Mouse (Mus musculus): ENCODE measurements around the gene Pde10a.

Pde10a gene

DNA sequence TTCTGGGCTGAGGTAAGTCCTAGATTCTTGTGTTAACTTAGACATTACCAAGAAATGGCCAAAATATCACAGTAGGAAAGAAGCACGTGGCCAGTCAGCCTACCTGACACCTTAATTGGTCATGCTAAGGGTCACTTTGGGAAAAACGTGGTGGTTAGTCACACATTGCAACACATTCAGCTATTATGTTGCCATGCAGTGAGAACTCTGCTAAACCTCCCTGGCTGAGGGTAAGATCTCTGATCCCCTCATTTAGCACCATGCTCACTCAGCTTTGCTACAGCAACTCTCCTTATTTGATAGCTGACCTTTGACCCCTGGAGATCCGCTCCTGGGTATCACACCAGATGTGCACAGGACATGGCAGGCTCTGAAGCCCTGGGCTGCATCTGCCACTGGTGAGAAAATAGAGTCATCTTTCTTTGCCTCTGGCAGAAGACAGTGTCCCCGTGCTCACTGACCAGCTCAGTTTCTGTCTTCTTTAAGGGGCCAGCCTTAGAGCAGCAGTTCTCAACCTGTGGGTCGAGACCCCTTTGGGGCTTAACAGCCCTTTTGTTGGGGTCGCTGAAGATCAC is 449.7 kb downstream of the Pde10a start:
- DNase-seq, result no peak

DNA sequence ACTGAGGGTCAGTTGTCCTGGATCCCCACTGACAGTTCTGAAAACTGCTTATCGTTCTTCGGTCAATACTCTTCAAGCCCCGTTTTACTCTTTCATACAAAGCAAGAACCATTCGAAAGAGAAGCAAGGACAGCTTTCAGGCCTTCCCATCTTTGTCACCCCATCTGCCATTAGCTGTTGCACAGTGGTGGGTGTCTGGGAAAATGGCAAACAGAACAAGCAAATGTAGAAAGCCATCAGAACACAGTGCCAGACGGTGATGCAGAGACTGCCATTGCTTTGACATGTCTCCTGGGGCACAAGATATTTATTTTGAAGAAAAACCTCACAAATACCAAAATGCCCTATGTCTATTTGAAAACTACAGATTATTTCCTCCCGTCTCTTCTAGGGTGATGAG is 451.6 kb downstream of the Pde10a start:
- no peak for DNase-seq

DNA sequence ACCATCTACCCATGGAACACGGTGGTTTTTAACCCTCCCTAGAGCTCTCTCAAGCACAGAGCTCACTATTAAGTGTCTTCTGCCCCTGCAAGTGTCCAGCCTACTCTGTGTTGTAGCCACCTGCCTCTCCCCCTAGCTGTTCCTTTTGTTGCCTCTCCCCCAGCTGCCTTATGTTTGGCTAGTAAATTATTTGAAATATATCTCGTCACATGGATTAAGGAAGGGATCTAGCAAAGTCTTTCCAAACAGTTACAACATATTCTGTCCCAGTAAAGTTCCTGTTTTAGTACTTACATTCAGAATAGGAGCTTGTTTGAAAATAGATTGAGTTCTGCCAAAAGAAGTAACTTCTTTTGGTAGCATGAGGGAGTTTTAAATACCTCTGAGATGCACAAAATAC is 452.1 kb downstream of the Pde10a start:
- no peak for DNase-seq

DNA sequence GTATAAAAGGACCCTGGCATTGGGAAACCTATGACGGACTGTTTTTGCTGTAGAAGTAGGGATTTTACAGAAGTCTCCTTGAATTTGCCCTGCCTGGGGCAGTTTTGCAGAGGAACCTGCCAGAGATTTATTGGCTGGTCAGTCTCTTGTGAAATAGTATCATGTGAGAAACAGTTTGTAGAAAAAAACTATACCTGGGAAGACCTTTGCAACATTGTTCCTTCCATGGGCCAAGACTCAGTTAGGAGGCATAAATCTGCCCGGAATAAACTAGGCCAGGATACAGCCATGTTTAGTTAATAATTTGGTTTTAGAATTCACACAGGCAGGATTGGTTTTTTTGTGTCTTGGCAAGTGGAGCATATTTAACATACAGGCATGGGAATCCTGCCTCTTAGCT is 458.4 kb downstream of the Pde10a start:
- no peak for DNase-seq

DNA sequence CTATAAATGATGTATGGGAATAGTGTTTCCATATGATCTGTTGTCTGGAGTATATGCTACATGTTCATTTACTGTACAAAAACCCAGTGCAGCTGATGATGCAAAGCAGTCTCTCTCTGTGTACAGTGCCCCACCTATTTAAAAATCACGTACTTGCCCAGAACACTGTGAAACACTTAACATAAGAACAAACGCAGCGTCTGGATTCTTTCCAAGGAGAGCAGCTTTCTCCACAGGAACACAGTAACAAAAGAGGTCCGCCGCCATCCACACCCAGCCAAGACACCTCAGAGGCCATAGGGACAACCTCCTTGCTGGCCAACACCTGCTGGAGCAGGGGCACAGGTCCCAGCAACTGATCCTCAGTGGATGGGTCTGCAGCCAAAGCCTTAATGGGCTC is 460.5 kb downstream of the Pde10a start:
- peak in 1 of 2 experiments; percentile 31 for DNase-seq

DNA sequence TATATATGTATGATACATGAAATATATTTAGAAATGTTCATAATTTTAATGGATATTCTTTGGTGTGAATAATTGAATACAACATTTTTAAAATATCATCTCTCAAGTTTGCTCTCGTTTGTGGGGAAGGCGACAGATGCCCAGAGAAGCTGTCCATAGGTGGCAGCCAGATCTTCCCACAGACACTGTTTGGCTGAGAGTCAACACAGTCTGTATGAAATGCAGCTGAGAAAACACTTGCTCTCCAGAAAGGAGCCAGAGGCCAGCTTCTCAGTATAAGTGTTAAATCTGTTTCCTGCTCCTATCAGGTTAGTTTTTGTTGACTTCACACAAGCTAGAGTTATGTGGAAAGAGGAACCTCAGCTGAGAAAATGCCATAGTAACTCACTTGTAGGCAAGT is 461.4 kb downstream of the Pde10a start:
- no peak for DNase-seq

DNA sequence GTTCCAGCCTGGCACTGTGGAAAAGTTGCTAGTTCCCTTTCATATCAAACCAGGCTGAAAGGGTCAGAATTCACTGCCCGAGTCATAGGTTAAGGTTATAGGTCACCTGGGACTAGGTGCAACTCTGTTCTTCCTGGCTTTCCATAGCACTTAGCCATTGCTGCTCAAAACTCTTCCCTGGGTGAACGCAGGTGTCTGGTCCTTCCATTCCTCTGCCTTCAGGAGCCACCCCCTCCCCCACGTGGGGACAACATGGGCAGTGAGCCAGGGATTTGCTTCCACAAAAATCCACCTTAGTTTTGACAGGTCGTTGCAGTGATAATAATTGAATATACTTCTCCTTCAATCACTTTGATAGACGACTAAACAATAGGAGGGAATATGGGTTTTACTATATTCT is 462.2 kb downstream of the Pde10a start:
- no peak for DNase-seq

DNA sequence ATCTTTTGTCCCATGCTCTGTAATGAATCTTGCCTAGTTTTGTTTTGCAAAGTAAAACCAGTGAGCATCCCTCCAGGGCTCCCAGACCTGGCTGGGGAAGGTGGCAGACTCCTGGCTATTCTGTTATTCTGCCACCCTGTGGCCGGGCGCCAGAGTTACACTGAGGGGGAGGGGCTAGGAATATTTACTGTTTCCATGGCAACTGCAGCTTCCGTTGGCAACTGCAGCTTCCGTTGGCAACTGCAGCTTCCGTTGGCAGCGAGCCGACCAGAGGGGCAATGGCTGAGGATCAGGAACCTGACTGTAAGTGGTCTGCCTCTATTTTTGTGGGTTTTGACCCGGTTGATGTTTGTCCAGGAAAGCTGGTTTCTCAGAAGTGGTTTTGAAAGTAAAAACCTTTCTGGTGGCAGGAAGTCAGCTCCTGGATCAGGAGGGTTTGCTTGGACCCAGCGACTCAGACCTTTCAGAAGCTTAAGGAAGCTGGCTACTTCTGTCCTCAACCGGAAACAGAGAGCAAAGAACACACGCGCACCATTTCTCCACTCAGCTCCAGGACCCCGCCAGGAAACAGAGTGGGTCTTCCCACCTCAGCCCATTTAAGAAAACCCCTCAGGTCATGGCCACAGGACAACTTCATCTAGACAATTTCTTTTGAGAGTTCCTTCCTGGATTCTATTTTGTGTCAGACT is 463.1 kb downstream of the Pde10a start, which contains the start of gene 1700010I14Rik:
Gene 1700010I14Rik (plus strand): TSS at position 215 of the 689 bp plus-strand sequence.
- peak; percentile 93 to 94 for DNase-seq

DNA sequence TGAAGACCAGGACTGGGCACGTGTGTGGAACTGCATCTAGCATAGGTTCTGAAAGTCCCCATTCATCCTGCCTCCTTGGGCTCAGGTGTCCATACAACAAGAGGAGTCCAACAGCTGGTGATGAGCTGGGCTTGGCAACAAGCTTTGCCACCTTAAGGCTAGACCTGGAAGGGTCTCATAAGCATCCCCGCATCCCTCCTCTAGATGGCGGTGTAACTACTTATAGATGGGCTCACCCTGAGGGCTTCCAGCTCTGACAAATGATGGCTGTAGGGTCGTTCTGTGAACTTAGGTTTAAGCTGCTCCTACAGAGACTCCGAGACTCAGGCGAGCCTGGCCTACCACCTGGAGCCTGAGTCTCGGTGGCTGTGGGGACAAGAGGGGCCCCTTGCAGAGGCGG is 466.0 kb downstream of the Pde10a start:
- peak in 1 of 2 experiments; percentile 43 for DNase-seq

DNA sequence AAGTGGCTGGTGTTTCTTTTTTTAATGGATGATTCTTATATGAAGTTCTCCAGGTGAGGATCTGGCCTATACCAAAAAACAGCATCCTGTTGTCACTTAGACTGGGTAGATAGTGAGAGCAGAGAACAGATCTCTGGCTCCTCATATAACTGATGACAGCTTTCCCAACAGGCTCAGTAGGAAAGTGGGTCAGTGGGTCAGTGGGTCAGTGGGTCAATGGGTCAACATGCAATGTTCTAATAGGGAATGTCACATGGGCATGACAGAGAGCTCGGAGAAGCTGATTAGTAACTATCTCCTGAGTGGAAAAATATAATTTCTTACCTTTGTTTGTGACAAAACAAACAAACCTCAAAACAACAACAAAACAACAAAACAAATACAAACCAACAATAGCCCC is 470.2 kb downstream of the Pde10a start:
- DNase-seq, result no peak

DNA sequence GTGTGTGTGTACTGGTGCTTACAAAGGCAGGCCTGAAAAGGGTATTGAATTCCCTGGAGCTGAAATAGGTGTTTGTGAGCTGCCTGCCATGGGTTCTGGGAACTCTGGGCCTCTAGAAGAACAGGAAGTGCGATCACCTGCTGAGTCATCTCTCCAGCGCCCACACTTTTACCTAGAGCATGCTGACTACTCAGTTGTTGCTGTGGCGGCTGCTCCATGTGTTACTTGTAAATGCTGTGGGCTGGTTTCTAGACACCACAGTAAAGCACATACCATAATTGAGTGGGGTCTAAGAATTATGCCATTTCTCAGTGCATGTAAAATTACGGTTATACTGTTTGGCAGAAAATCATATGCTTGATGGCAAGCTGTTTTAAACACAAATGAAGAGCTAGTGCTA is 477.3 kb downstream of the Pde10a start:
- no peak for DNase-seq

DNA sequence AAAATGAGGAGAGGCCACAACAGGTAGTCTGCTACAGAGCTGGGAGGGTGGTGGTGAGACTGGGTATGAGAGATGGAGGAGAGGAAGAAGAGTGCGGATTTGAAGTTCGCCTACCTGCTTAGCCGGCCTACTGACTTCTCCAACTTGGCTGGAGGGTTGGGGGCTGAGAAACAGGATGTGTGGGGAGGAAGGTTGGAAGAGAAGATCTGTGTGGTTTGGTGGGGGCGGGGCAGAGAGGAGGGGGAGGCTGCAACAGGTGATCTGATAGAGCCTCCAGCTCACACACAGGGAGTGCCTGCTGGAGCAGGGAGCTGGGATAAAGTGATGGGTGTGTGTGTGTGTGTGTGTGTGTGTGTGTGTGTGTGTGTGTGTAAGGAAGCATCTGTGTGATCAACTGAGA is 479.3 kb downstream of the Pde10a start:
- no peak for DNase-seq

DNA sequence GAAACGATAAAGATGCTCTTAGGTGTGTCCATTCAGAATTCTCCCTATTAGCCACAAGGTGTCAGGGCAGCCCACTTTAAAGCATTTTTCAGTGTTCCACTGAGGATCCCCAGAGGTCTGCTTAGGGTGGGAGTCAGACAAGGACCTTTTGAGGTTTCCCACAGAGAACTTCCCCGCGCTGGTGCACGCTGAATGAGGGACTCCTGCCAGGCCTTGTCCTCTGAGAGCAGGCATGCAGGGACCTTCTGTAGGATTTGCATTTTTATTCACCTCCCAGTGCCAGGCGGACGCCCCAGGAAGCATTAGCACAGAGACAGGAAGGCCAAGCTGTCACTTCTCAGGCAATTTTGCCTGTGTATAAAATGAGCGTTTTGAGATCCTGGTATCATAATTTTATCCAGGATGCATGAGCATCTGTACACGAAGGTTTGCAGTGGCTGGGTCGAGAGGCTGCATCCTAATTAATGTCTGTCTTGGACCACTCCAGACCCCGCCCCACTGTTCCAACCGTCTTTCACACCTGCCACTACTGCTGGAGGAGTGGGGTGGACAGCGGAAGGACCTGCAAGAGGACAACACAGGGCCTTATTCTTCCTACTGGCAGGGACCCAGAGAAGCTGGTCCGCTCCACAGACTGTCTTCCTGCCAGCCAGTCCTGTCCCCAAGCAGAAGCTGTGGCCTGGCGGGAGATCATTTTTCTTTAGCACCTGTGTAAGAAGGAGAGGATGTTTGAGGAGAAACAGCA is 498.2 kb downstream of the Pde10a start:
- no peak for DNase-seq

DNA sequence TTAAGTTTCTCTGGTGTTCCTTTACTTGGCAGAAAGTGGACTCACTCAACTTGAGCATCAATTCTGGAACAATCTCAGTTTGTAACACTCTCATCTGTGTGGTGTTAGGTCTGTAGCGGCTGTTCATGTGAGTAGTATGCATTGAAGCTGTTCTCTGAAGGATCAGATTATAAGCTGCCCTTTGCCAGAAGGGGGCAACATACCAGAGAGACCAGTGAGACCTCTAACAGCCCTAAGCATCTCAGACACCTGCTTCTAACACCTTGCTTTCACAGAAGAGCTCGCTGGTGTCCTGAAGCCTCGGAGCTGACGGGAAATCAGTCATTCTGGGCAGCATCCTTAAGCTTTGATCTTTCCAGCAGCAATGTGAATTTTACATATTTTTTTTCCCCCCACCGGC is 505.0 kb downstream of the Pde10a start:
- no peak for DNase-seq

DNA sequence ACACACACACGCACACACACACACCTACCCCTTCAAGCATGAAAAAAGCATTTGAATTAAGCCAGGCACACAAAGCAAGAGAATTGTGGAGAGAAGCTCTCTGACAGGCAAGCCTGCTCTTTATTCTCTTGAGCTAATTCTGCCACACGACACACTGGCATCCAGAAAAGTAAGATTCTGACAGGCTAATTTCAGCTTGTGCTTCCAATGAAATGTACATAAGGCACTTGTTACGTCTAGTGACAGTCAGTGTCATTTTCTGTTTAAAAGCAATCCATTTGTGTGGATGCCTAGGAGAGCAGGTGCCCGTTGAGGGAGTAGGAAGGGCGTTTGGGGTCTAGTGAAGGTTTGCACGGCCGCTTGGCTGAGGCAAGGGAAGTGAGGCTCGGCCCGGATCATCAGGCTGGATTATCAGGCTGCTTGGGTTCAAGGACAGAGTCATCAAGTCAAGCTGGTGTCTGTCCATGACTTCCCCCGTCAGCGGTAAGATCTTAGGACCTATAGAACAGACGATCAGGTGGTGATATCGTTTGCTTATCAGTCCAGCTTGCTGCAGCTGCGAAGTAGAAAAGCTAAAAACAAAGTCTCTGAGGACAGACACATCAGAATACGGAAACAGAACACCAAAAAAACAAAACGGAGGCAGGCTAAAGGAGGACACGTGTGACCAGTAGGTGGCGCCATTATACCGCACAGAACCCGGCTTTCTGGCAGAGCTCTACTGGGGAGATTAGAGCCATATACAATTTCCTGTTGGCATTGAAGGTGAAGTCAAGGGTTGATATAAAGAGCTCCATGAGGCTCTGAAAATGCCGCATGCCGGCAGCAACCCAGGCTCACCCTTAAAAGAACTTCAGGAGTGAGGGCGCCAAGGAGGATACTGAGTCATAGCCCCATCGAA is 506.3 kb downstream of the Pde10a start:
- DNase-seq, result peak; percentile 67 to 82

DNA sequence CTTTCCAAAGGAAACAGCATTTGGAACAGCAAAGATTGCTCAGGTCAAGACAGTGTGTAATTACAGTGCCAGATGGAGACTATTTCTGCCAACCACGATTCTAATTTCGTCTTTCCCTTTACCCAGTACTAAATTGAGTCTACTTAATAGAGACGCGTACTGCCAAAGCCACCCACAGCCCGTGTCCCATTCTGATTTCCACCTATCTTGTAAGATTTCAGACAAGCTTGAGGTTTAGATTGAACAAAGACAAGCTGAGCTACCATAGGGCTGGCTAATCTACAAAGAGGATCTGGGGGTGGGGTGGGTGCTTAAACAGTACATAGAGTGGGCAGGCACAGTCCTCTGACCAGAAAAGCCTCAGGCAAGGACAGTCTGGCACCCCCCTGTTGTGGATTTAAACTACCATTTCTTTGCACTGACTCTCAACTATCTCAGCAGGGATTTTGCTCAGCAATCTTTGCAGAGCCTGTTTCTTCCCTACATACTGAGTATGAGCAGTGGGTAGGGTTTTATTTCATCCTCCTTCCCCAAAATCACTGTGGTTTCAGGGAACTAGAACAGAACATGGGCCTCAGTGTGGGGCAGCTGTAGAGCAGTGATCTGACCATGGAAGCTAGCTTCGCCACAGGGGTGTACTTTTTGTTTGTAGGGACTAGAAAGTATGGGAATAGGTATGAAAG is 507.3 kb downstream of the Pde10a start:
- DNase-seq, result no peak

DNA sequence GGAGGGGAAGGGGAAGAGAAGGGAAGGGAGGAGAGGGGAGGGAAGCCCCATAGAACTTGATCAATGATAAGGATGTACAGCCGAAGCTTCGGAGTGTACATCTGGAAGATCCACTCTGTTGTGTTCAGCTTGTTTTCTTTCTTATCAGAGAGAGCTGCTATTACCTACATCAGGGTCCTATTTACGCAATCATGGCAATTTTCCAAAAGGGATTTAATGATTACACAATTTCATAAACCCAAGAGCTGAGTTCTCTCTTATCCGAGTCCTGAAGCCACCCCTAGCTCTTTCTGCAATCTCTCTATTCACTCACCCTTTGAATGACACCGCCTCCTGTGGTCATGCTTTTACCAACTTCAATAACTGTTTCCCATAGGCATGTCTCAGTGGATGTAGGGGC is 508.3 kb downstream of the Pde10a start:
- DNase-seq, result no peak

DNA sequence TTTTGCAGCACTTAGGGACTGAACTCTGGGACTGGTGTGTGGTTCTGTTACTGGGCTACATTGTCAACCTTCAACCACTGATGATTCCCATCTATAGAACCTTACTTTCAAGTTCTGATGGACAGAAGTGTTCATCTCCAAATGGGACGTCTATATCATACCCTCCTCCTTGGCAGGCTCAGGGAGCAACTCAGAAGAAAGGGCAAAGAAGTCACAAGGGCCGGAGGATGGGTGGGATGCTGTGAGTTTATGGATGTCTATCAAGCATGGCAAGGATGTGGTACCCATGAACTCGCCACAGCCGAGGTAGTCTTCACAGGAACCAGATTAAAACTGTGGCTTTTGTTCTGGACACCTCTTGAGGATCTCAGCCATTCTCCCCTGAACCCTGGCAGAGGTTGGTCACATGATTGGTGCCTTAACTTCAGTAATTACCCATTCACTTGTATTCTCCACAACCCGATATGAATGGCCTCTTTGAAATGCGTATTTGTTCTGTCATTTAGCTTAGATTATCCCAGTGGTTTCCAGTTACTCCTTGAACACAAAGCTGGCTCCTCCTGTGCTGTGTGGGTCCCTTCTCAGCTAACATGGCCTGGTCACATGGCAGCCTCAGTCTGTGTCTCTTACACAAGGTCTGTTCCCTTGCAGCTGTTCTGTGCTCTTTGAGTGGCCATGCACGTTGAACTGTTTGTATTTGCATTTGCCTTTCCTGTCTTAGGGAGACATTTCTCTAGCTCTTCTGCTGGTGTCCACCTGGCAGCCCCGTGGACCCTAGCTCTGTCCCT is 510.6 kb downstream of the Pde10a start:
- DNase-seq, result no peak
